Mouse (Mus musculus) kidney, embryonic 15.5 days (tissue): ENCODE measurements around the gene Tns1. TPM values are rescaled to one million over a fixed set of nuclear protein-coding genes. Genes with fewer than 3 reads are reported as not detected.

Source experiments
- ATAC-seq: fragments of 200-750 bp; cut with Nextera tagmentation; replicated peaks from 2 replicates; pipeline ENCODE4 v1.8.0; 2017; ENCODE audit warnings: moderate TSS enrichment; ENCODE audit not compliant: low FRiP score
- H3K27ac ChIP-seq: fragments of 300-500 bp; sonication (generic); 2 replicates; pipeline ENCODE4 v1.5.1; 2015; ENCODE audit warnings: mild to moderate bottlenecking, inconsistent platforms
- H3K27me3 ChIP-seq: fragments of 300-500 bp; sonication (generic); 2 replicates; pipeline ENCODE4 v1.6.1; 2015; ENCODE audit warnings: inconsistent platforms
- H3K36me3 ChIP-seq: fragments of 300-500 bp; sonication (generic); 2 replicates; pipeline ENCODE4 v1.6.1; 2015; ENCODE audit warnings: inconsistent platforms
- H3K4me1 ChIP-seq: fragments of 300-500 bp; sonication (generic); 2 replicates; pipeline ENCODE4 v1.6.1; 2015; ENCODE audit warnings: inconsistent platforms
- H3K4me2 ChIP-seq: fragments of 300-500 bp; sonication (generic); 2 replicates; pipeline ENCODE4 v1.6.1; 2015; ENCODE audit warnings: moderate library complexity, mild to moderate bottlenecking, inconsistent platforms
- H3K4me3 ChIP-seq: fragments of 300-500 bp; sonication (generic); replicated peaks from 2 replicates; pipeline ENCODE4 v1.5.1; 2015; ENCODE audit warnings: mild to moderate bottlenecking, inconsistent platforms
- H3K9ac ChIP-seq: fragments of 300-500 bp; sonication (generic); 2 replicates; pipeline ENCODE4 v1.6.1; 2015; ENCODE audit warnings: mild to moderate bottlenecking, inconsistent platforms
- H3K9me3 ChIP-seq: fragments of 300-500 bp; sonication (generic); replicated peaks from 2 replicates; pipeline ENCODE4 v1.6.1; 2016; ENCODE audit warnings: inconsistent platforms
- WGBS: fragments of 180-500 bp; shearing (Covaris S2); methylation state at CpG from one replicate; pipeline ENCODE4 v1.1.7; 2015; ENCODE audit warnings: mixed read lengths; 5-methylcytosine and 5-hydroxymethylcytosine counted together
- polyA plus RNA-seq: library from polyadenylated mRNA; unstranded; fragments of >200 nt; fragmentation: Nextera tagmentation; extraction: Ambion mirVana; gene quantifications from 2 replicates; pipeline ENCODE4 v1.2.1, GENCODE M21; 2015

The Tns1 gene
- polyA plus RNA-seq, 1 experiment from 2014 or later = 70.9 TPM

GRCm38 (mm10) chr1:73930411-73931134 lies 193.7 kb downstream of the Tns1 start:
- Histone ChIP-seq H3K4me1 (peaks cover 61% of the 10 kb centered on the region), H3K4me2 (no peak overlapping the region), H3K4me3 (no peak overlapping the region), H3K9me3 (no peaks in the 10 kb centered on the region), H3K9ac (no peak overlapping the region), H3K36me3 (peaks cover 45% of the 10 kb centered on the region), H3K27me3 (no peaks in the 10 kb centered on the region), H3K27ac (peak overlapping the region; percentile 81)
- ATAC-seq = peak; percentile 48
- WGBS = 54% methylated on average over 8 of the region's 8 CpGs

GRCm38 (mm10) chr1:73929952-73930329 lies 194.3 kb downstream of the Tns1 start:
- H3K27ac ChIP-seq = peak overlapping the region; percentile 81
- no peak overlapping the region for H3K4me2 ChIP-seq
- no peak overlapping the region for H3K4me3 ChIP-seq
- ATAC-seq = no peak
- WGBS = 79% methylated on average over 5 of the region's 5 CpGs
- H3K27me3 ChIP-seq = no peaks in the 10 kb centered on the region
- peaks cover 56% of the 10 kb centered on the region for H3K4me1 ChIP-seq
- no peaks in the 10 kb centered on the region for H3K9me3 ChIP-seq
- H3K9ac ChIP-seq = no peak overlapping the region
- peaks cover 45% of the 10 kb centered on the region for H3K36me3 ChIP-seq

- H3K36me3 ChIP-seq = peaks cover 45% of the 10 kb centered on the region
- H3K27ac ChIP-seq = peak overlapping the region; percentile 81
- peak; percentile 71 for ATAC-seq
- no peaks in the 10 kb centered on the region for H3K9me3 ChIP-seq
- H3K4me1 ChIP-seq = peaks cover 56% of the 10 kb centered on the region
- WGBS = 37% methylated on average over 15 of the region's 15 CpGs
- H3K9ac ChIP-seq = no peak overlapping the region
- H3K4me2 ChIP-seq = no peak overlapping the region
- H3K27me3 ChIP-seq = no peaks in the 10 kb centered on the region
- H3K4me3 ChIP-seq = no peak overlapping the region
These were observed 194.9 kb downstream of the Tns1 start for GRCm38 (mm10) chr1:73929211-73929951.

- no peak for ATAC-seq
- peaks cover 58% of the 10 kb centered on the region for H3K4me1 ChIP-seq
- H3K9me3 ChIP-seq = no peaks in the 10 kb centered on the region
- no peak overlapping the region for H3K4me2 ChIP-seq
- H3K36me3 ChIP-seq = peaks cover 49% of the 10 kb centered on the region
- no peak overlapping the region for H3K4me3 ChIP-seq
- H3K27ac ChIP-seq = 0 out of 2 replicates have a peak overlapping the region, but pooled peaks have one; percentile 28
- 86% methylated on average over 8 of the region's 8 CpGs for WGBS
- no peak overlapping the region for H3K9ac ChIP-seq
- H3K27me3 ChIP-seq = no peaks in the 10 kb centered on the region
These were observed 195.9 kb downstream of the Tns1 start for GRCm38 (mm10) chr1:73928385-73928784.

- no peak overlapping the region for H3K4me3 ChIP-seq
- ATAC-seq = no peak
- no peaks in the 10 kb centered on the region for H3K9me3 ChIP-seq
- no peak overlapping the region for H3K9ac ChIP-seq
- WGBS = 84% methylated on average over 15 of the region's 15 CpGs
- H3K27ac ChIP-seq = 0 out of 2 replicates have a peak overlapping the region, but pooled peaks have one; percentile 28
- no peak overlapping the region for H3K4me2 ChIP-seq
- peaks cover 55% of the 10 kb centered on the region for H3K36me3 ChIP-seq
- peaks cover 54% of the 10 kb centered on the region for H3K4me1 ChIP-seq
- no peaks in the 10 kb centered on the region for H3K27me3 ChIP-seq
These were observed 196.4 kb downstream of the Tns1 start for GRCm38 (mm10) chr1:73927819-73928218.

- no peak overlapping the region for H3K27ac ChIP-seq
- H3K27me3 ChIP-seq = no peaks in the 10 kb centered on the region
- H3K9ac ChIP-seq = no peak overlapping the region
- H3K36me3 ChIP-seq = peaks cover 71% of the 10 kb centered on the region
- H3K4me1 ChIP-seq = peaks cover 41% of the 10 kb centered on the region
- ATAC-seq = no peak
- H3K4me2 ChIP-seq = no peak overlapping the region
- 57% methylated on average over 7 of the region's 7 CpGs for WGBS
- no peaks in the 10 kb centered on the region for H3K9me3 ChIP-seq
- no peak overlapping the region for H3K4me3 ChIP-seq
These were observed 198.0 kb downstream of the Tns1 start for GRCm38 (mm10) chr1:73926279-73926678.

GRCm38 (mm10) chr1:73924871-73925610 lies 199.2 kb downstream of the Tns1 start:
- Histone ChIP-seq H3K4me2 (no peak overlapping the region), H3K9me3 (no peaks in the 10 kb centered on the region), H3K27ac (no peak overlapping the region), H3K36me3 (peaks cover 83% of the 10 kb centered on the region), H3K4me1 (peaks cover 29% of the 10 kb centered on the region), H3K4me3 (no peak overlapping the region), H3K27me3 (no peaks in the 10 kb centered on the region), H3K9ac (no peak overlapping the region)
- ATAC-seq = no peak
- WGBS = 96% methylated on average over 18 of the region's 18 CpGs

GRCm38 (mm10) chr1:73924210-73924609 lies 200.0 kb downstream of the Tns1 start:
- Histone ChIP-seq H3K4me3 (no peak overlapping the region), H3K4me2 (no peak overlapping the region), H3K27ac (peak overlapping the region; percentile 75), H3K27me3 (no peaks in the 10 kb centered on the region), H3K4me1 (peaks cover 20% of the 10 kb centered on the region), H3K9ac (no peak overlapping the region), H3K36me3 (peaks cover 91% of the 10 kb centered on the region), H3K9me3 (no peaks in the 10 kb centered on the region)
- no peak for ATAC-seq
- 91% methylated on average over 5 of the region's 5 CpGs for WGBS

- H3K4me2 ChIP-seq = no peak overlapping the region
- no peaks in the 10 kb centered on the region for H3K9me3 ChIP-seq
- no peak overlapping the region for H3K4me3 ChIP-seq
- H3K36me3 ChIP-seq = peaks cover 99% of the 10 kb centered on the region
- peaks cover 10% of the 10 kb centered on the region for H3K4me1 ChIP-seq
- no peak overlapping the region for H3K9ac ChIP-seq
- H3K27ac ChIP-seq = peak overlapping the region; percentile 75
- no peak; the same call in 1 of the 2 replicates for ATAC-seq
- no peaks in the 10 kb centered on the region for H3K27me3 ChIP-seq
- 64% methylated on average over 8 of the region's 8 CpGs for WGBS
These were observed 201.1 kb downstream of the Tns1 start for GRCm38 (mm10) chr1:73923185-73923584.

- no peak overlapping the region for H3K27ac ChIP-seq
- H3K36me3 ChIP-seq = peaks cover 99% of the 10 kb centered on the region
- H3K4me2 ChIP-seq = no peak overlapping the region
- no peaks in the 10 kb centered on the region for H3K27me3 ChIP-seq
- no peak overlapping the region for H3K9ac ChIP-seq
- ATAC-seq = no peak
- WGBS = 96% methylated on average over 8 of the region's 8 CpGs
- H3K4me1 ChIP-seq = peaks cover 4% of the 10 kb centered on the region; the same call in 1 of the 2 replicates
- no peak overlapping the region for H3K4me3 ChIP-seq
- H3K9me3 ChIP-seq = no peaks in the 10 kb centered on the region
These were observed 203.5 kb downstream of the Tns1 start for GRCm38 (mm10) chr1:73920701-73921100.

- WGBS = 93% methylated on average over 3 of the region's 3 CpGs
- Histone ChIP-seq H3K9me3 (no peaks in the 10 kb centered on the region), H3K27ac (no peak overlapping the region), H3K9ac (no peak overlapping the region), H3K4me2 (no peak overlapping the region), H3K4me3 (no peak overlapping the region), H3K36me3 (peaks cover 98% of the 10 kb centered on the region), H3K4me1 (peaks cover 8% of the 10 kb centered on the region; the same call in 1 of the 2 replicates), H3K27me3 (no peaks in the 10 kb centered on the region)
- ATAC-seq = no peak
These were observed 204.3 kb downstream of the Tns1 start for GRCm38 (mm10) chr1:73919909-73920308.

GRCm38 (mm10) chr1:73918001-73918400 lies 206.2 kb downstream of the Tns1 start:
- H3K4me1 ChIP-seq = peaks cover 21% of the 10 kb centered on the region
- no peak overlapping the region for H3K4me3 ChIP-seq
- H3K27me3 ChIP-seq = no peaks in the 10 kb centered on the region
- 81% methylated on average over 11 of the region's 11 CpGs for WGBS
- peaks cover 96% of the 10 kb centered on the region for H3K36me3 ChIP-seq
- no peak overlapping the region for H3K4me2 ChIP-seq
- H3K9me3 ChIP-seq = no peaks in the 10 kb centered on the region
- no peak overlapping the region for H3K27ac ChIP-seq
- no peak for ATAC-seq
- no peak overlapping the region for H3K9ac ChIP-seq
